Mouse (Mus musculus): ENCODE data around the gene Elfn1. TPM values are rescaled to one million over a fixed set of nuclear protein-coding genes. Genes with fewer than 3 reads are reported as not detected.

Gene Elfn1
- polyA plus RNA-seq, 1 experiment from 2014 or later = 0.39 TPM

GRCm38 (mm10) chr5:140019616-140020015 lies 111.9 kb downstream of the Elfn1 start:
- WGBS = 93% methylated on average over 1 of the region's 1 CpGs

GRCm38 (mm10) chr5:140021755-140022154 lies 114.0 kb downstream of the Elfn1 start:
- no peak overlapping the region for H3K4me2 ChIP-seq (ENCODE audit: low read depth, low read length)
- no peak overlapping the region for H3K4me3 ChIP-seq (ENCODE audit: low read length)
- peaks cover 2% of the 10 kb centered on the region; the same call in 1 of the 2 replicates for H3K4me1 ChIP-seq (replicated peaks; ENCODE audit: control insufficient read depth, insufficient read depth, low read length)
- H3K27me3 ChIP-seq (ENCODE audit: control insufficient read depth, insufficient read depth, low read depth, low read length) = no peaks in the 10 kb centered on the region
- H3K36me3 ChIP-seq (ENCODE audit: control insufficient read depth, insufficient read depth, low read length) = no peaks in the 10 kb centered on the region
- no peak overlapping the region for H3K9ac ChIP-seq (ENCODE audit: low read length)
- H3K27ac ChIP-seq (ENCODE audit: low read length) = no peak overlapping the region
- ATAC-seq (ENCODE audit: low read depth) = no peak
- no peaks in the 10 kb centered on the region for H3K9me3 ChIP-seq (ENCODE audit: control insufficient read depth, low read length)
- 84% methylated on average over 10 of the region's 10 CpGs for WGBS

More at GRCm38 (mm10) chr5:140019616-140020015, 111.9 kb downstream of the Elfn1 start:
- Histone ChIP-seq H3K27me3 (ENCODE audit: control insufficient read depth, insufficient read depth, low read depth, low read length) (no peaks in the 10 kb centered on the region), H3K9ac (ENCODE audit: low read length) (no peak overlapping the region), H3K27ac (ENCODE audit: low read length) (no peak overlapping the region), H3K4me3 (ENCODE audit: low read length) (no peak overlapping the region), H3K9me3 (ENCODE audit: control insufficient read depth, low read length) (no peaks in the 10 kb centered on the region), H3K4me1 (replicated peaks; ENCODE audit: control insufficient read depth, insufficient read depth, low read length) (peaks cover 2% of the 10 kb centered on the region; the same call in 1 of the 2 replicates), H3K4me2 (ENCODE audit: low read depth, low read length) (no peak overlapping the region), H3K36me3 (ENCODE audit: control insufficient read depth, insufficient read depth, low read length) (no peaks in the 10 kb centered on the region)
- no peak for ATAC-seq (ENCODE audit: low read depth)

GRCm38 (mm10) chr5:140022861-140023260 lies 115.1 kb downstream of the Elfn1 start:
- 88% methylated on average over 6 of the region's 6 CpGs for WGBS
- ATAC-seq (ENCODE audit: low read depth) = no peak

GRCm38 (mm10) chr5:140023941-140024500 lies 116.3 kb downstream of the Elfn1 start:
- Histone ChIP-seq H3K36me3 (ENCODE audit: control insufficient read depth, insufficient read depth, low read length) (no peaks in the 10 kb centered on the region), H3K9ac (ENCODE audit: low read length) (no peak overlapping the region), H3K27ac (ENCODE audit: low read length) (no peak overlapping the region), H3K4me3 (ENCODE audit: low read length) (no peak overlapping the region), H3K4me2 (ENCODE audit: low read depth, low read length) (no peak overlapping the region), H3K9me3 (ENCODE audit: control insufficient read depth, low read length) (no peaks in the 10 kb centered on the region), H3K4me1 (replicated peaks; ENCODE audit: control insufficient read depth, insufficient read depth, low read length) (peaks cover 2% of the 10 kb centered on the region; the same call in 1 of the 2 replicates), H3K27me3 (ENCODE audit: control insufficient read depth, insufficient read depth, low read depth, low read length) (no peaks in the 10 kb centered on the region)
- ATAC-seq (ENCODE audit: low read depth) = no peak
- 42% methylated on average over 3 of the region's 3 CpGs for WGBS

More at GRCm38 (mm10) chr5:140022861-140023260, 115.1 kb downstream of the Elfn1 start:
- H3K27ac ChIP-seq (ENCODE audit: low read length) = no peak overlapping the region
- no peak overlapping the region for H3K4me3 ChIP-seq (ENCODE audit: low read length)
- H3K4me1 ChIP-seq (replicated peaks; ENCODE audit: control insufficient read depth, insufficient read depth, low read length) = peaks cover 2% of the 10 kb centered on the region; the same call in 1 of the 2 replicates
- no peak overlapping the region for H3K9ac ChIP-seq (ENCODE audit: low read length)
- no peaks in the 10 kb centered on the region for H3K27me3 ChIP-seq (ENCODE audit: control insufficient read depth, insufficient read depth, low read depth, low read length)
- H3K9me3 ChIP-seq (ENCODE audit: control insufficient read depth, low read length) = no peaks in the 10 kb centered on the region
- H3K36me3 ChIP-seq (ENCODE audit: control insufficient read depth, insufficient read depth, low read length) = no peaks in the 10 kb centered on the region
- H3K4me2 ChIP-seq (ENCODE audit: low read depth, low read length) = no peak overlapping the region

Other genes starting within 250 kb of the Elfn1 start
- 3.7 and 4.0 TPM in 2 replicates for gene Micall2, start 171.6 kb upstream of the Elfn1 start, polyA plus RNA-seq (2015; fragmentation: Nextera tagmentation; extraction: Ambion mirVana)
- gene Ints1, start 132.3 kb upstream of the Elfn1 start, polyA plus RNA-seq (2015; fragmentation: Nextera tagmentation; extraction: Ambion mirVana) = 21.9 and 24.6 TPM in 2 replicates
- gene Mafk, start 116.4 kb upstream of the Elfn1 start, polyA plus RNA-seq (2015; fragmentation: Nextera tagmentation; extraction: Ambion mirVana) = 15.3 and 16.3 TPM in 2 replicates
- 13.9 and 14.6 TPM in 2 replicates for gene Tmem184a, start 88.0 kb upstream of the Elfn1 start, polyA plus RNA-seq (2015; fragmentation: Nextera tagmentation; extraction: Ambion mirVana)
- gene Gm26938, start 81.5 kb upstream of the Elfn1 start, polyA plus RNA-seq (2015; fragmentation: Nextera tagmentation; extraction: Ambion mirVana) = not detected in 2 replicates
- 69.5 and 75.9 TPM in 2 replicates for gene Psmg3, start 81.1 kb upstream of the Elfn1 start, polyA plus RNA-seq (2015; fragmentation: Nextera tagmentation; extraction: Ambion mirVana)